Mouse (Mus musculus) lung, postnatal 4 days (tissue): ENCODE data around the gene Ppox.

Experiments
- DNase-seq, 2 experiments: peaks; one replicate each; pipeline ENCODE4 v3.0.0; 2021

The Ppox gene

DNA sequence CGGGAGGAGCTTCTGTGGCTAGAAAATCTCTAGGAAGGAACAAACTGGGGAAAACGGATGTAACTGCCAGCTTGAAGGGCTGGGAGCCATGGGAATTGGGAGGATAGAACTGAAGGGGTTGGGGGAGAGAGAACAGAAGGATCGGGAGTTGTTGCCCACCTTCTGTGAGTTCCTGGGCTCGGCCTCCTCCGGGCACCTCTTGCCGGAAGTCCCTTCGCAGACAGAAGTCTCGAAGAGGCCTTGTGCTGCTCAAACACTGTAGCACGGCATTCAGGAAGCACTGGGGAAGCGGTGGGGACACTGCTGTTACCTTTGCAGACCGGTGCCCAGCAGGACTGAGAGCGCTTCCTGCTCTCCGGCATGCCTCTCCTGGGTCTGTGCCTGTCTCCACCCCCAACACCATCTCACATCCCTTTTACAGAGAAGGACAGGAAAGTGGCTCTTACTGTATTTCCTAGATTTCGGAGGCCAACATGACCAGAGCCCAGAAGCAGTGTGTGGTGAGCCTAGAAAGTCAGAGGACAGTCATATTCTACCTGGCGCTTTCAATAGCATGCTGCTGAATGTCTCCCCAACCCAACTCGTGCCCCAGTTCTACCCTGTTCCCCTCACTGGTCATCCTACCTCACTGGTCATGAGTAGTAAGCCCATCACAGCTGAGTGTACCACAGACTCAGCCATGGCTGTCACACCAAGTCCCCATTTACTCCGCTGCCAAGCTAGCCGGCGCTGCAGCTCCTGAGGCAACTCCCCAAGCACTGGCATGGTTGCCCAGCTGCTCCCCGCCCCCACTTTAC lies 4.3 kb upstream of the Ppox start:
- no peak for DNase-seq

DNA sequence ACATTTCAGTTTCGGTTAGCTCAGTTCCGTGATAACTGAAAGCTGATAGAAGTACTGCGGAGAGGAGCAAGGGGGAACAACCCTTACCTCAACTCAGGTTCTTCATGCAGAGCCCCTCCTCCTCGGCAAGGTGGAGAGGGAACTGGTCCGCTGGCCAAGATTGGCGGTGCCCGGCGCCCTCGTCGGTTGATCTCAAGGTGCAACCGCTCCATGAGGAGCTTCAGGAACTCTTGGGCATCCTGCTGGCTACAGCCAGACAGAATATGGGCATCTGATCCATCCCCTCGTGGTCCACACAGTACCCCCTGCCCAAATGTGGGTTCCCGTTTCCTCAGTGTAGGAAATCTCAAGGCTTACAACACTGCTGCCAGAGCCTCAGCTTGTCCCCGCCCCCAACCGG lies 3.5 kb upstream of the Ppox start:
- peak; percentile 6 to 24 for DNase-seq

DNA sequence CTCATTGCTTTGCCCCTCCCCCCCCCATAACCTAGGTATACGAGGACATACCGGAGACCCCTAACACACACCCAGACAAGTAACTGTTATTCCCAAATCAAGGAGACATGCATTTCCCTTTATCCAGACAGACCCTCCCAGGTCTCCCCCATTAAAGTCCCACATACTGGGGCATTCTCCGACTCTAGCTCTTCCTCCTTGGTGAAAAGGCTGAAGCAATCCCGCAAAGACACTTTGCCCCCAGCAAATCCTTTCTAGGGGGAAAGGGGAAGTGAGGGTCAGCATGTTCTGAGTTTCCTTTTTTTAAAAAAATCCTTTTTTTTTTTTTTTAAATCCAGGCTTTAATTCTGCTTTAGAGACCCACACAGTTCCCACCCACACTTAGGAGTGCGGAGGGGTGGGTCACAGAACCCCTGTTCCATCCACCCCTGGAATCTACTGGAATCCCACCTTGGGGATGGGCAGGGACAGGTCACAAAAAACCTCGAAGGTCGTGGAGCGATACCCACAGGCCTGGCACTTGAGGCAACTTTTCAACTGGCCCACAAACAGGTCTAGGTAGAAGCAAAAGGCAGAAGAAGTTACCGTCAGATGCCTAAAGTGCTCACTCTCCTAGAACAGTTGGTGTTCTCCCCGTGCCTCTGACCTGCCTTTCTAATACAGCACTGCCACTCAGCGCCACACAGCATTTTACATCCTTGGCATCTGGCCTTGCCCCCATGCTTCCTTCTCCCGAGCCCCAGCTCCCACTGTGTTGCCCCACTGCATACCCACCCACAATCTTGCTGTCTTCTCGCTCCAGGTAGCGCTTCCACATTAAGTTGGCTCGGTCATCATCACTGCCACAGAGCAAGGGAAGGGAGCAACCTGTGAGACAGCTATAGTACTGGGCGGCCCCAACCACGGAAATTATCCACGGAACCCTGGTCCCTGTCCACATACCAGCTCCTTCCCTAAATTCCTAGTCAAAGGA lies 2.5 kb upstream of the Ppox start:
- peak in 1 of 2 experiments; percentile 19 for DNase-seq

DNA sequence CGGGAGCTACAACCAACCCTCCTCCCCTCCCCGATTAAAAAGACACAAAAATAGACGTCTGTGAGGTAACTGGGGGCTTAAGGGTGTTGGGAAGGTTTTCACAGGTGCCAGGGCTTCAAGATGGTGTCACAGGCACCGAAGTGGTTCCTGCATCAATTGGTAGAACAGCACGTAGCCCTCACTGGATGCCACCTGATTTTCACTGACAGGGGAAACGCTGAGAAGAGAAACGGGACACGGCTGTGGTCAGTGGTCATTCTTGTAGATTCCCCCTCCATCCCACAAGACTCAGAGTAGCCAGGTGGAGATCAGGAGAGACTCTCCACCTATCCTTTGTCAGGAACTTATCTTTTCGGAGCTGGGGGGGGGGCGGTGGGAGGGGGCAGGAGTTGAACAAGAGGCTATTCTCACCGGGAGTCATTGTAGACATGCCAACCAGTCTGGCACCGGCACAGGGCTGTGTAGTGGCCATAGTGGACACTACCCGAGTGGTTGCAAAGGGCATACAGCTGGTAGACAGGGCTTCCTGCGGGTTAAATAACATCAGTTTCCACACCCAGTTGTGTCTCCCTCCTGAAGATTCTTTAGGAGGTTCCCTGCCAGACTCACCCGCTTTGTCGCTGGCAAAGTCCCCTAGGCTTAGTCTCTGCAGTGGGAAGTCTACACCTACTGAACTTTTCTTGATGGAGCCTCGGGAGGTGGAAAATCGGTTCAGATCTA lies 1.3 kb upstream of the Ppox start:
- no peak for DNase-seq

DNA sequence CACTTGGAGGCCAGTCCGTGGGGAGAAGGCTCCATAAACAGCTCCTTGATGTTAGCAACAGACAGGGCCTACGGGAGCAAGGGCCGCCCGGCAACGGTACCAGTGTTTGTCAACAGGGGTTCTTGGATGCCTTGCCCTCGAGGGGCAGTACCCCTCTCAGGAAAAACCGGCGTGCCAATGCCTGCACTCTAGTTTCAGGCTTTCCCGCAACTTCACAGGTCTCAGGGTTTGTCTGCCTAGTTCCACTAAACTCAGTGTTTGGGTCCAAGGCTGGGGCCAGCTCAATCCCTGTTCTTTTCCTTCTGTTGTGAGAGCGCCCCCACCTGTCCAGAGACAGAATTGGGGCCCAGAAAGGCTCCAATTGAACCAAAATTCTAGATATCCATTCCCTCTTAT lies 540 bp upstream of the Ppox start:
- peak; percentile 84 to 90 for DNase-seq

DNA sequence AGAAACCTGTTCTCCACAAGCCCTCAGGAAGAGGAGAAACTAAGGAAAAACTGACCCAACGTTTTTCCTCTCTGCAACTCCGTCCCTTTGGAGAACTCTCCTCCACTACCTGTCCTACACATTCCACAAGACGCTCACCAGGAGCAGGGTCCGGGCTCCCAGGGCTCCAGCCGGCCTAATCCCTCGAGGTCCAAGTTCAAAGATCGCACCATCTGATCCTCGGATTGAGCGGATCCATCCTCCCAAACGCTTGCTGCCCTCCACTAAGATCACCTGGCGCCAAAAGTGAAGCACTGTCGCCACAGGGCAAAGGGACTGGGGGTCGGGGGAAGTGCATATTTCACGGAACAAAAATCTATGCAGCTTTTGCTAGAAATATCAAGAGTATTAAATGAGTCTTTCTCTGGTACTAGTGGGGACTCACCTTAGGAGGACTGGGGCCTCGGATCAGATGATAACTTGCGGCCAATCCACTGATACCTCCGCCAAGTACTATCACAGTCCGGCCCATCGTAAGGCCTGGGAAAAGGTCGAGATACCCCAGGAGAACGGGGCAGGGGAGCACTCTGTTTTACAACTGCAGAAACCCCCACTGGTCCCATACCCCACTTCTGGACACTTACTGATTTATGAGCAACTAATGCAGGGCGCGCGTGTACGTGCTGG lies 603 bp downstream of the Ppox start:
- DNase-seq = peak in 1 of 2 experiments; percentile 18

DNA sequence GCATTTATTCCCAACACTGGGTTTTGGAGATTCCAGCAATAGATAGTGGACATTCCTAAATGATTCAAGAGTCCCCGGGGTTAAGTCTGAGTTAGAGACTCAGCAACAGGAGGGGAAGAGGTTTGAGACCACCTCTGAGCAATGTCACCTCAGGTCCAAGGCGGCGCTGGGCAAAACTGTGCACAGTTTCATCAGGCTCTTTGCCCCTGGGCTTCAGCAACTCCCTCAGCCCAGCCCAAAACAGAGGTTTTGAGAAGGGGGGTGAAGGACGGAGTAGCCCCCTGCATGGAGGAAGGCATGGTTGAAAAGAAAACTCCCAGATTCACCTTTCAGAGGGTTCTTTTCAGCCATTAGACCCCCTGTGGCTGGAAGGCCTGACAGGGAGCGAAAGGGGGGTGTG lies 1.3 kb downstream of the Ppox start:
- DNase-seq = no peak

DNA sequence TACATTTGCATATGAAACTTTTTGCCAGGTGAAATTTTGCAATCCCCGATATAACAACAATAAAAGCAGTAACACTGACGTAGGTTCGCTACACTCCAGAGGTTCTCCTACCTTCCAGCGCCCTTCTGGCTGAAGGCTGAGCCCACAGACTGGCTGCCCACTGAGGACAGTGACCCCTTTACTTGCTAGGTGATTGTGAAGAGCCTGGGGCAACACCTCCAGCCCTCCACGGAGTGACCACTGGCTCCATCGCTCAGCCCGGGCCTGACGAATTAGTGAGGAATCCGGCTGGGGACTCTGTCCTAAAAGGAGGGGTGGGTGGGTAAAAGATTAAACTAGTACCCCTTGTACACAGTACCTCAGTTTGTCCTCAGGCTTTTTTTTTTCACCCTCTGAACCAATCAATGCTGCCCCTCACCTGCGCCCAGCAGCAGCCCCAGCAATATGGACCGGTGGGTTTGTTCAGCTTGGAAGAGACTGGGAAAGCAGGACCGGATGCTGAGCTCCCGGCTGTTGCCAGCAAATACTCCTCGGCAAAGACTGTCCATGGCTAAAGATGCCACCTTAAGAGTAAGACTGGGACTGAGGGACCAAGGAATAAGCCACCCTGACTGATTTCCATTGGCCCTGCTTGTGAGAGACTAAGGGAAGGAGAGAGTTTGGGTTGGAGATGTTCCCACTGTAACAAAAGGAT lies 1.8 kb downstream of the Ppox start:
- DNase-seq = no peak

DNA sequence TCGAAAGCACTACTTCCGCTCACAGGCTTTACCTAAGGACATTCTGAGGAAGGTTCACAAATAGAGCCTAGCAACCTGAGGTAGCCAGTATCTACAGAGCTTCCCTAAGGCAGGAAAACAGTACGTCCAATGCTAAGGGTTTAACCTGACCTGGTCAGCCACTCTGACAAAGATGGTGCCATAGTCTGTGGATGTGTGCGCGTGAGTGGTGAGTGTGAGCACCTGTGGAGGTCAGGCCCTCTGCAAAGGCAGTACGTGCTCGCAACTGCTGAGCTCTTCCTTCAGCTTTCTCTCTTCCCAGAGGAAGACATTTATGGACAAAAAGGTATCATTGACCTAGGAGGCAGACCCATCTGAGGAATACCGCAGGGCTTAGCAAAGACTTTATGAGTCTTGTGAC lies 2.5 kb downstream of the Ppox start:
- DNase-seq = no peak

DNA sequence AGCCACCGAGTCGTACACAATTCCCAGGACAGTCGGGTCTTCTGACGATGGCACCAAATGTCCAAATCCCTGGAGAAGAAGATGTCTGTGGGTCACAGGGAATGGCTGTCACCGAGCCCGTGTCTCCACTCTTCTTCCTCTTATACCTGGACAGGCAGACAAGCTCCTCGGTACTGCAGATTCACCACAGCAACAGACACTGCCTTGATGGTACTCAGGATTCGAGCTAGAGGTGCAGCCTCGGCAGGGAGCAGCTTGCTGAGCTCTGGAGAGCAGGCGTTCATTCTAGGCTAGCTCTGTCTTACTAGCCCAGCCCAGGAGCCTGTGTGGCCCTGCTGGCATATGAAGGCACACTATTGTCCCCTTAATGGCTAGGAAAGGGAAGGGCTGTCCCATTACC lies 3.2 kb downstream of the Ppox start:
- DNase-seq = no peak

DNA sequence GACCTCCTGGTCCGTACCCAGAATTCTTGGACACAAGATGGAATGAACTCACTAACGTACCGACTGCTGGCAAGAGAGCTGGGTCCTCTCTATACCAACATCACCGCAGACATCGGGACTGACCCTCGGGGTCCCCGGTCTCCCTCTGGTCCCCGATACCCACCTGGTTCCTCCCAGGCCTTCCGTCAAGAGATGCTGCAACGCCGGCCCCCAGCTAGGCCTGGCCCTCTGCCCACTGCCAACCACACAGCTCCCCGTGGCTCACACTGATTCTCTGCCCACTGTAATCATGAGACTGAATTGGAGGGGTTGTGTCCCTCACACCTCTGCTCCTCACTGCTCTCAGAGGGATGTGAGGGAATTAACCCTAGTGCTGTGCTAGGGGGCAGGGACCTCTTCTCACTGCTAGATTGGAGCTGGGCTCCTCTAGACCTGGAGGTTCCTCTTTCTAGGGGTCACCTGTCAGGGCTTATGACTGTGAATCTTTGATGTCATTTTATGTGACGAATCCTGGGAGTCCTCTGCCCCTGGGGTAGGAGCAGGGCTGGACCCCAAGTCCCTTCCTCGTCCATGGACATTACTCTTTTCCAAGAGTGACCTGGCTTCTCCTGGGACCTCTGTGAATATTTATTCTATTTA lies 4.8 kb downstream of the Ppox start:
- peak in 1 of 2 experiments; percentile 22 for DNase-seq

DNA sequence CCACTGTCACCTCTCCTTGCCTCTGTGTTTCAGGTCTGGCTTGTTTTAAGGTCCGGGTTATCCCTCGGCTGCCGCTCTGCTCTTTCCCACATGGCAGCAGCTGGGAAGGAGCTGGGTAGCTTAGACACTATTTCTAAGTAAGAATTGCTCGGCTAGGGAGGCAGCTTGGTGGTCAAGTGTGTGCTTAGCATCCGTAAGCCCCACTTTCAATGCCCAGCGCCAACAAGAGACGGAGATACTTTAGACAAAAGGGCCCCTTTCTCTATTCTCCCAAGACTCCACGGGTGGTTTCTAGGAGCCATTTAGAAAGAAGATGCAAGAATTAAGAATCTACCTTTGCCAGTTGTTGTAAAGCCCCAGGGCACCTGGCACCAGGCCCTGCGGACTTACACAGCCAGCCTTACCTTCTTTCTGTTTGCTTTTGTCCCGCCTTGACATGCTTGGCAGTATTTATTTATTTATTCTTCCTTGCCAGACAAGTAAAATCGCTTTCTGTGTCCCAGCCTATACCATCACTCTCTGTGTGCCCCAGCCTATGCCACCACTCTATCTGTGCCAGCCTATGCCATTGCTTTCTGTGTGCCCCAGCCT lies 5.7 kb downstream of the Ppox start:
- DNase-seq = peak in 1 of 2 experiments; percentile 17

DNA sequence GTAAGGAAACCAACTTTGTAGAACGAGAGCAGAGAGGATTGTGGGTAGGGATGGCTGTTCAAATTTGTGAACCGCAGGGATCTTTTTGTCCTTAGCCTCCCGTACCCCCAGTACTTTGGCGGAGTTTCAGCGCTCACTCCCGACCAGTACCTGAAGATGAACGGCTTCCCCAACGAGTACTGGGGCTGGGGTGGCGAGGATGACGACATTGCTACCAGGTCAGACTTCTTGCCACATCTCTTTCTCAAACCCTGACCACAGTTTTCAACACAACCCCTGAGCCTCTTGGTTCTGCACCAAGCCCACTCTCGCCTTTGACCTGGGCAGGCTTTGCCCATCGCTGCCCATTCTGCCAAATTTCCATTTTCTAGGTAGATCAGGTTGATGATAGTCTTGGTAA lies 6.8 kb downstream of the Ppox start:
- peak in 1 of 2 experiments; percentile 29 for DNase-seq

DNA sequence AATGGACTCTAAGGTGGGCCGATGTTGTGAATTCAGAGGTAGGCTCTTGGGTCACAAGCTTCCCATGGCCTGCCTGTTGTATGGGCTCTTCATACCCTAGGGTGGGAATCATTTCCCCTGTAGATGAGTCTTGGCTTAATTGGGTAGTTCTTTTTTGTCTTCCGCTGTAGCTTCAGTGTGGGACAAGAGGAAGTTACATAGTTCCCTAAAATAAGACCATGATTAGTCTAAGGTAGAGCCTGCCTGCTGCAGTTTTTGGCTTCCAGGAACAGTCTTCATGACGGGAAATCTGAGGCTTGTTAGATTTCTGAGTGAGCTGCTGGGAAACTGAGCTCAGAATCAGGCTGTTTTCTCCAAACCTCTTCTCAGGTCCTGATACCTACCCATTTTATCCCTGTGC lies 8.9 kb downstream of the Ppox start:
- no peak for DNase-seq

DNA sequence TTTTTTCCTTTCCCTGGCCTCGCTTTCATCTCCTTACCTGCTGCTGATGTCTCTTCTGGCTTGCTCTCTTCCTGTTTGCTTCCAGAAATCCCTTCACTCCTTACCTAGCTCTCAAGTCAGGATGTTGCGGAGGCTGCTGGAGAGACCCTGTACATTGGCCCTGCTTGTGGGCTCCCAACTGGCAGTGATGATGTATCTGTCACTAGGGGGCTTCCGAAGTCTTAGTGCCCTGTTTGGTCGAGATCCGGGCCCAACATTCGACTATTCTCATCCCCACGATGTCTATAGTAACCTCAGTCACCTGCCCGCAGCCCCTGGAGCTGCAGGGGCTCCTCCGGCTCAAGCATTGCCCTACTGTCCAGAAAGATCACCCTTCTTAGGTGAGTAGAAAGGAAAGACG lies 9.4 kb downstream of the Ppox start:
- DNase-seq = no peak

DNA sequence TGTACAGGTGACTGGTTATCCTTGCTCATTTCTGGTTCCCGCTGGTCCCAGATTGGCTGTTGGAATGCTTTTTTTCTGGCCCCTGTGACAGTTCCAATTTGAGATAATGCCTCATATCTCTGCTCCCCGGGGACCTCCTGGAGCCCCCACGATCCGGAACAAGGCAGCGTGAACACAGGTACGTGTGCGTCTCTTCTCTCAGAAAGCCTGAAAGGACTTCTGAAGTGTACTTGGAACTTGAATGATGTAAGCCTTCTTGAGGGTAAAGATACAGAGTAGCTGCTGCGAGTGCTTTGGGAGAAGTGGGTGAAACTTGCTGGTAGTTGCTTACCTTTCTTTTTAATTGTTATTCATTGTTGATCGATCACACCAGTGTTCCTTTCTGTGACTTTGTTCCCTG lies 9.8 kb downstream of the Ppox start:
- DNase-seq = peak in 1 of 2 experiments; percentile 30

DNA sequence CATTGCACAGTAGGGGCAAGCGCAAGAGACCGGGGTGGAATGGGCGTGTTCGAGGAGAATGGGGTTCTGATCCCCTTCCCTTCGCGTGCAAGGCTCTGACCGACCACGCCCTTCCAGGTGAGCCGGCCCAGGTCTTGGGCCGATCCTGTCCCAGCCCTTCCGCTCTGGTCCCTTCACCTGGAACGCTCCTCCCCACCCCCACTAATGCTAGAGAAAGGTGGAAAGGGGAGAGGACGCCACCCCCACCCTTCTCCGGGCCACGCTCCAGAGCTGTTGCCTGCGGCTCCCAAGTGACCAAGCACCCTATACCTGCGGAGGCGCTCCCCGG lies 10.4 kb downstream of the Ppox start:
- peak; percentile 68 to 85 for DNase-seq

DNA sequence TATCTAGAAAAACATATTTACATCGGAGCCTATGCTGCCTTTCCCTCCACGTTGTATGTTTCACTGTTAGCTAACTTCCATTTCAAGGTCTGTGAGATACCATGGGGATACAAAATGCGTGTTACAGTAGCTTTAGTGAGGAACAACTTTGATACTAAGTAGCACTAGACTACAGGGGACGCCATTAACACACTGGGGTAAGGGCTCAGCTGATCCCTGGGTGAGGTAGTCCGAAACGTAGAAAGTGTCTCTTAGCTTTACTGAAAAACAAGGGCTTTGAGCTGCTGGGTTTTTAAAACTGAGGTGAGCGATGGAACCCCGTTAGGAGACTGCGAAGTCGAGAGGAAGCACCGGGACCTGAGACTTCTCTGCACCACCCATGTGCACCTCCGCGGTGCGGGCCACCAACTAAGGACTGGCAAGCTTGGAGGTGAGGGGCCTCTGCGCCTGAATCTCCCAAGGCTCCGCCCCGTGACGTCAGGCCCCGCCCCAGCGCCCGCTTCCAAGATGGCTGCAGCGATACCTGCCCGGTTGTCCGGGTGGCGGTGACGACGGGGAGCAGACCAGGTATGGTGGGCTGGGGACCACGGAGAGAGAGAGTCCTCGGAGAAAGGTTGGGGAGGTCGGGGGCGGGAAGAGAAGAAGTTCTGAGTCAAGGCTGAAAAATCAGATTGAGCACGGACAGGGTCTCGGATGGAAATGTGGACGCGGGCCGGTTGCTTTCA lies 11.0 kb downstream of the Ppox start, which contains the start of gene B4galt3:
Gene B4galt3, plus strand, starts transcription at position 481 of the 725 bp plus-strand sequence.
- DNase-seq = peak; percentile 96 to 97

DNA sequence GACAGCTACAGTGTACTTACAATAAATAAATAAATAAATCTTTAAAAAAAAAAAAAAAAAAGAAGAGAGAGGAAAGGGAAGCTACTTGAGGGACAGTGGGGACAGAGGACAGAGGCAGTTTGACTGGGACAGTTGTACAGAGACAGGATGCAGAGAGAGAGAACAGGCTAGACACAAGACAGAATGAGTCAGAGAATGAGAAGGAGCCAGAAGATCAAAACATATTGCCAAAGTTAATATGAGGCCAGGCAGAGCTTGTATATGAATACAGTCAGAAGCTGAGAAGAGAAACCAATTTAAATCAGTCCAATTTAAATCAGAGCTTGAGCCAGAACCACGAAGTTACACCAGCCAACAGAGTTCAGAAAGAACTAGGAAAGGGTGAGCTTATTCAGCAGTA lies 12.6 kb downstream of the Ppox start:
- no peak for DNase-seq

DNA sequence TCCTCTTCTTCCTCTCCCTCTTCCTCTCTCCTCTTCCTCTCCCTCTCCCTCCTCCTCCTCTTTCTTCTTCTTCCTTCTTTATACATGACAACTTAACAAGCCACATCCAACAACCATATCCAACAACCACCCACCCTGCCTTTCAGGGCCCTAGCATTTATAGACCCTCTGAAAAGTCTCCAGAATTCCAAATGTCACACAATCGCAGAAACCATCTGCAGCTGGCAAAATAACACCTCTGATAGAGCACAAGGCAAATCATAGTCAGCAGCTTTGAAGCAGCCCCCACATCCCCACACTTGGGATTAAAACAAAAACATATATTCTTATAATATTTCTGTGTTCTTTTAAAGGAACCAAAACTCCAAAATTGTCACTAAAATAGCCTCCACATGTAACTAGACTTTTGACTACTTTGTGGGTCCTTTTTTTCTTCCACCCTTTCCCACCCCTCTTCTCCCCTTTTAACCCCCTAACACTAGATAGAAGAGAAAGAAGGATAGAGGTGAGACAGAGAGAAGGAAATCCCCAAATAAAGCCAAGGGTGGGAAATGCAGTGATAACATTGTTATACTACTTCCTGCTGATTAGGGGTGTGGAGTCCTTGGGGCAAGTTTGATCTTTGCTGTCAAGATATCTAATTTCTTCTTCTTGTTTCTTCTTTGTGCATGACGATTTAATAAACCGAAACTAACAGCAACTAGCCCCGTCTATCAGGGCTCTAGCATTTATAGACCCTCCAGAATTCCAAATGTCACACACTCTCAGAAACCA lies 14.8 kb downstream of the Ppox start:
- no peak for DNase-seq
